In the genomic region with DNA sequence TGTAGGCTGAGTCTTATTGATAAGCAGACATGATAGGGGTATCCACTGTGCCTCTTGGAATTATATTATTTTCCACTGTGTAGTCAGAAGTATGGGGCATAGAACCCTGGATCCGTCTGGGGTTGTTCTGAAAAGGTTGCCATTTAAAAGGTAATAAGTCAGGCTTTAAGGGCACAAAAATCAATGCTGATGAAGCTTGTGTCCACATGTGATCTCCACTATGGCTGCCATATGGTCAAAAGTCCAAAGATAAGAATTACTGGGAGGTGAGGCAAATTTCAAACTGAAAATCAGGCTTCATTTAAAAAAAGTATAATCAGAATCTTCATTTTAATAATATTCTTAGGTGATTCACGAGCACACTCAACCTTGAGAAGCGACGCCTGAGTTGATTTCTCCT, we compare ENCODE assay signal across 18 mouse cellular contexts.
DNase-seq lines count a peak whose midpoint lies in the region; ATAC-seq and TF ChIP-seq lines count a peak whose summit lies in the region.
"Had no signal": no experiment of that assay in that cellular context is flagged by ENCODE, and none has a peak within 500 bp of the region (broad histone marks: within the 10 kb centered on the region; RNA-seq: fewer than 3 reads in every experiment).

No protein-coding gene starts in this region.

- H3K27ac ChIP-seq in liver, adult 2 months (replicated peaks; ENCODE audit: insufficient read depth, low read depth, low read length): no peak overlapping the region
- no peak overlapping the region for H3K27ac ChIP-seq in liver, embryonic 12.5 days

- no peak overlapping the region for H3K9ac ChIP-seq in liver, adult 2 months (ENCODE audit: low read depth, low read length)
- H3K9ac ChIP-seq in liver, embryonic 12.5 days: no peak overlapping the region

- no peak for TF ChIP-seq POLR2A in liver, adult 2 months (IDR thresholded peaks at IDR 0.05; ENCODE audit: extremely low read depth, insufficient read depth, low read length)

- no peaks in the 10 kb centered on the region for H3K79me2 ChIP-seq in liver, adult 2 months (ENCODE audit: control insufficient read depth, insufficient read depth, low read length)

- no peak overlapping the region for H3K4me3 ChIP-seq in liver, adult 2 months (ENCODE audit: insufficient read depth, low read depth, low read length)
- no peak overlapping the region for H3K4me3 ChIP-seq in liver, embryonic 12.5 days

- peaks cover 2% of the 10 kb centered on the region; the same call in 1 of the 2 replicates for H3K4me1 ChIP-seq in liver, adult 2 months (ENCODE audit: control insufficient read depth, insufficient read depth, low read length)
- no peaks in the 10 kb centered on the region for H3K4me1 ChIP-seq in liver, embryonic 12.5 days

- ATAC-seq in liver, embryonic 12.5 days: no peak
- ATAC-seq: activated CD4-positive, CD25-positive, alpha-beta regulatory T cell, adult 4 months; CD4-positive, CD25-positive, alpha-beta regulatory T cell, adult 4 months; Patski had no signal

- WGBS in liver, adult 2 months: 79% methylated on average over 4 of the region's 4 CpGs
- 55% methylated on average over 4 of the region's 4 CpGs for WGBS in liver, embryonic 12.5 days (ENCODE audit: insufficient replicate concordance)

- H3K4me2 ChIP-seq in liver, embryonic 12.5 days: no peak overlapping the region

- TF ChIP-seq CTCF in liver, adult 2 months (IDR thresholded peaks at IDR 0.05; ENCODE audit: low read depth, low read length): no peak

- no peaks in the 10 kb centered on the region for H3K9me3 ChIP-seq in liver, embryonic 12.5 days (replicated peaks)
- H3K9me3 ChIP-seq: G1E had no signal

- H3K36me3 ChIP-seq in liver, adult 2 months (ENCODE audit: control insufficient read depth, insufficient read depth, low read length): no peaks in the 10 kb centered on the region
- H3K36me3 ChIP-seq in liver, embryonic 12.5 days: no peaks in the 10 kb centered on the region
- H3K36me3 ChIP-seq: G1E had no signal

- no peaks in the 10 kb centered on the region for H3K27me3 ChIP-seq in liver, adult 2 months (ENCODE audit: control insufficient read depth, insufficient read depth, low read length)
- no peaks in the 10 kb centered on the region for H3K27me3 ChIP-seq in liver, embryonic 12.5 days (replicated peaks)
- H3K27me3 ChIP-seq: CH12.LX, Patski had no signal

- peak; percentile 80 for DNase-seq in liver, adult 2 months (ENCODE audit: extremely low read depth, low read depth, low spot score)
- DNase-seq: adrenal gland, adult 2 months; adrenal gland, adult 8-10 months; adrenal gland, postnatal 10 days; adrenal gland, postnatal 14 days; adrenal gland, postnatal 25 days; adrenal gland, postnatal 36 days; B cell, adult 2 months; cerebellum, adult 11 months; cerebellum, adult 11-12 months; cerebellum, adult 18-20 months; cerebellum, adult 2 months had no signal
